Mouse (Mus musculus) liver, embryonic 14.5 days (tissue): ENCODE data around the gene Sdk2.

Experiments used
- CTCF ChIP-seq: IDR thresholded peaks from 2 replicates; pipeline ENCODE4 v1.5.1; 2016; ENCODE audit warnings: antibody characterized with exemption, low read depth, control low read depth
- EP300 ChIP-seq: IDR thresholded peaks from 2 replicates; pipeline ENCODE4 v1.6.1; 2016; ENCODE audit warnings: antibody characterized with exemption, low read depth

- no peak for TF ChIP-seq CTCF
- no peak for TF ChIP-seq EP300
Observed at GRCm38 (mm10) chr11:114054581-114055315, 12.1 kb downstream of the Sdk2 start.
